Mouse (Mus musculus): Measurements from ENCODE around the gene Wwox.

The Wwox gene

DNA sequence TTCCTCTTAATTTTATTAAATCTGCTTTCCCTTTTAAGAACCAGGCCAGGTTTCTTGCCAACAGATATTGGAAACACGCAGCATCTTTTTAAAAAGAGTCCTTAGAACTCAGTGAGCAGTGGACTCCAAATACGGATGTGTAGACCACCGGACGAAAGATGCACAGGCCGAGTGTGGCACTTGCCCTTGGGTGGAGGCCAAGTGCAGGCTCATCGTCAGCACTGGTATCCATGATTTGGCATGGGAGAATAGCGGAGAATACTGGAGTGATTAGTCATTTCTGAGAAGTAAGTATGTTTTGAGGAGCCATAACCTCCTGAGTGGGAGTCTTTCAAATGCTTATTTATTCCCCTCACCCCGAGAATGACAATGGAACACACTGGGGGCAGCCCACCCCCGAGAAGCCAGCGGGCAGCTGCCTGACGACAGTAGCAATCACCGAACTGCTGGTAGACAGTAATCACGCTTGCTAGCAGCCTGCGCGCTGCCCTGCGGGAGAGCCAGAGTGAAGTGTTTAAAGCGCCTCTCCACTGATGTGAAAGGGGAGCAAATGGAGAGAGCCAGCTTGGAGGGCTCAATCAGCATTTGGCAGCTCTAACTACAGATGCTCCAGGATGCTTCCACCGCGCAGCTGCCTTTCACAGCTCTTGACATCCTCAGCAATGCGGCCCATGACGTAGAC is 29.2 kb downstream of the Wwox start:
- DNase-seq (ENCODE audit: low spot score in 2 of 2): no peak

GRCm38 (mm10) chr8:114469208-114469590 is 29.7 kb downstream of the Wwox start:
- DNase-seq (ENCODE audit: low spot score in 2 of 2): no peak

GRCm38 (mm10) chr8:114473546-114473945 is 34.1 kb downstream of the Wwox start:
- DNase-seq (ENCODE audit: low spot score in 2 of 2): no peak

GRCm38 (mm10) chr8:114476919-114477318 is 37.5 kb downstream of the Wwox start:
- DNase-seq (ENCODE audit: low spot score in 2 of 2): no peak

DNA sequence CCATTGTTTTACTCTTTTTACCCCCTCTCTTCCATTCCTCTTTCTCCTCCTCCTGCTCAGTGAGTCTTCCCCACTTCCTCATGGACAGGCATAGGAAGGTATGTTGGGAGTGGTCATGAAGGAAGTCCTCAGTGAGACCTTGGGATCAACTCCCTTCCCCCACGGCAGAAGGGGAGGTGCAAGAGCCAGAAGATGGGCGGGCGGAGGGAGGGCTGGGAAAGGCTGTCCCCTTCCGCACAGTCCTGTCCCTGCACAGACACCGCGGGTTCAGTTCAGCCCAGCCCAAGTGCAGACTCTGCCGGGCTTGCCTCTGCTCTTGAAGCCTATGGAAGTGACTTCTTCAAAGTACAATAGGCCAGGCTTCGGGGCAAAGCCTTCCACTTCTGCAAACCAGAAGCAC is 38.3 kb downstream of the Wwox start:
- no peak for DNase-seq (ENCODE audit: low spot score in 2 of 2)

- no peak for DNase-seq (ENCODE audit: low spot score in 2 of 2)
These were observed 40.3 kb downstream of the Wwox start for GRCm38 (mm10) chr8:114479749-114480148.

DNA sequence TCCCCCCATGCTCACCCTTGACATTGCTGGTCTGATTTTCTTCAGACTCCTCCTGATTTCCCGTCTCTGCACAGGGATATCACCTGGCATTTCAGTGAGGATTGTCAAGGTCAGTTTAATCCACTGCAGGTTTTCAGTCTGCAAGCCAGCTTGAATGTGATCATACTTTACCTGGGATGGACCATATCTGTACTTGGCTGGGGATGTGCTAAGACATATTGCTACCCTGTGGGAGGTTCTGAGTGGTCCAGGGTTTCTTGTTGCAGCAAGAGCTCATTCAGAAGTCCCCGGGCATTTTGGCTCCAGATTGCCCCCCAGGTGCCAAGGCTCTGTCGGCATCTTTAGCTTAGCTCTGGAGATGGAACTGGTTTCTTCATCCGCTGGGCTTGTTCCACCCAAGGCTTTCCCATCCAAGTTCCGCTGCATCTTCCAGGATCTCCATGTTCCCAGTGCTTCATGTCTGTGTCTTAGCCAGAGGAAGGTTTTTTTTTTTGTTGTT is 52.3 kb downstream of the Wwox start:
- no peak for DNase-seq (ENCODE audit: low spot score in 2 of 2)

- no peak for DNase-seq (ENCODE audit: low spot score in 2 of 2)
These were observed 60.1 kb downstream of the Wwox start for GRCm38 (mm10) chr8:114499448-114500144.

DNA sequence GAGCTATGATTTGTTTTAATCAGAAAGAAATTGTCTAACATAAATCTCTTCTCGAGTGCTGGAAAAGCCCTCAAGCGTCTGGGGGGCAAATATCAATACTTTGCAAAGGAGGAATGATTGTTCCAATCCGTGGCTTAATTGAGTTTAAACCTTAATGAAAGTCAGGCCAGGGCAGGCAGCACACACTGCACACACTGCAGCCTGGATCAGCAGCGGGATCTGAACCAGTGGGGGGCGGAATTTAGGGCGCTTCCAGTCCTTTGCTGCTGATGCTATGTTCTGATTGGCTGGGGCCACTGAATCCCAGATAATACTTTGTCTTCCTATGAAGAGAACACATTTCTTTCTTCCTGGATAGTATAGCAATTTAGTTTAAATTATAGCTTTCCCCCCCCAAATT is 62.5 kb downstream of the Wwox start:
- no peak for DNase-seq (ENCODE audit: low spot score in 2 of 2)

DNA sequence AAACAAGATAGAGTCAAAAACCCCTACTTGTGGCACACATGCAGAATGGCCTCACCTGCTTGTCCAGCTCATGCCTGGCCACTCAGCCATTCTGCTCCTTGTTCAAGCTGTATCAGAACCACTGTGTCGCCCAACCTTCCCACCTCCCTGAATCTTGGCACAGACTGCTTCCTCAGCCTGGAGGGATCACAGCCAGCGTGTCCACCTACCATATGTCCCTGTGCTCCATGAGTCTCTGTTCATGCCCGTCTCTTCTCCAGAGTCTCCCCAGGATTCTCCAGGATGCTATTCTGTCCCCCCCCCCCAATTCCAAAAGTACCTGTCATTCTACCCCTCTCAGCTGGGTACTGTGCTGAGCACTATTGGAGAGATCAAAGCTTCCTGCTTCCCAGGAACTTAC is 63.7 kb downstream of the Wwox start:
- DNase-seq (ENCODE audit: low spot score in 2 of 2): no peak

- DNase-seq (ENCODE audit: low spot score in 2 of 2): no peak
These were observed 65.4 kb downstream of the Wwox start for GRCm38 (mm10) chr8:114504889-114505288.

DNA sequence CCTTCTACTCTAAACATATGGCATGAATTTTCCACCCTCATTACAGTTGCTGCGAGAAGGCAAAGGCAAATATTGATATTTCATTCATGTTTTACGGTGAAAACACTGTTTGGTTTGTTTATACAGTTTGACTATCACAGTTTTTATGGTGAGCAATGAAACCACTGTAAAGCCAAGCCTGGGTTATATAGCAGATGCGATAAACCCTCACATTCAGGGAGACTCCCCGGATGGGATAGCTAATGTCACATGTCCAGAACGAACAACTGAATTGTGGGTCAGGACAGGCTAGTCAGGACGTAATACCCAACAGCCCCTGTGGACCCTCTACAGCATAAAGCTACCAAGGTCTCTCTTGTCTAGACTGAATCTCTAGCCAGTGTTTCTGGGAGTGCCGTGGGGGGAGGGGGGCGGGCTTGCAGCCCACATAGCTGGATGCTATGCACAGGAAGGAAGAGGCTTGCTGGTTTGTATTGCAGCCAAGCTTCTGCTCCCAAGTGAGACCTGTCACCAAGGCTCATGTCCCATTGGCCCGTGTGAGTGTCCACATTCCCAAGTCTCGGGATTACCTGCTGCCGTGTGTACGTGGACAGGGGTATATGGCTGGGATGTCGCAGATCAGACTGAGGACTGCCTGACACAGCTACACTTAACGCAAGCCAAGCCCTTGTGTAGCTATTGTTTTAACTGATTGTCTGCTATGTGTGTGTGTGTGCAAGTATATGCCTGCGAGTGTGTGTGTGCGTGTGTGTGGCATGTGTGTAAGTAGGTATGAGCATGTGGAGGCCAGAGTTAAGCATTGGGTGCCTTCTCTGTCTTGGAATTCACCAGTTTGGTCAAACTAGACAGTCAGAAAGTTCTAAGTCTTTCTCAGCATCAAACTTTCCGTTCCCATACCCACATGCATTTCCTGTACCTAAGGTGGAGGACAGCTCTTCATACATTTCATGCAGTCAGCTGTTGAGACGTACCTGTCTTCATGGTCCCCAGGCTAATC is 66.2 kb downstream of the Wwox start:
- DNase-seq (ENCODE audit: low spot score in 2 of 2): no peak

DNA sequence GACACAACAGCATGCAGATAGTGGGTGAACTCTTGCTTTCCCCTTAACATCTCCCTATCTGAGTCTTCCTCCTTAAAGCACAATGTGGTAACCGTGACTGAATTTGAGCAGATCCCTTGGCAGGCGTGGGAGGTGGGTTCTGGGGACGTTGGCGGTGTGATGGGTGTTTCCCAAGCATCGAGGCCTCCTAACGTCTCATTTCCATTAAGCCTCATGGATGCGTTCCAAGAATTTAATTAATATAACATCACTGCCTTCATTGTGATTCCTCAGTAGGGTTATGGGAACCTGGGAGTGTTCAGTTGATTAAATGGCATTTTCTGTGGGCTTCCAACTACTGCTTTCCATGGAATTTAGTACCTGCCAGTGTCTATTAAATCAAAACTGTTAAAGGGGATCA is 67.9 kb downstream of the Wwox start:
- DNase-seq (ENCODE audit: low spot score in 2 of 2): no peak

- no peak for DNase-seq (ENCODE audit: low spot score in 2 of 2)
These were observed 70.8 kb downstream of the Wwox start for GRCm38 (mm10) chr8:114510226-114510625.

DNA sequence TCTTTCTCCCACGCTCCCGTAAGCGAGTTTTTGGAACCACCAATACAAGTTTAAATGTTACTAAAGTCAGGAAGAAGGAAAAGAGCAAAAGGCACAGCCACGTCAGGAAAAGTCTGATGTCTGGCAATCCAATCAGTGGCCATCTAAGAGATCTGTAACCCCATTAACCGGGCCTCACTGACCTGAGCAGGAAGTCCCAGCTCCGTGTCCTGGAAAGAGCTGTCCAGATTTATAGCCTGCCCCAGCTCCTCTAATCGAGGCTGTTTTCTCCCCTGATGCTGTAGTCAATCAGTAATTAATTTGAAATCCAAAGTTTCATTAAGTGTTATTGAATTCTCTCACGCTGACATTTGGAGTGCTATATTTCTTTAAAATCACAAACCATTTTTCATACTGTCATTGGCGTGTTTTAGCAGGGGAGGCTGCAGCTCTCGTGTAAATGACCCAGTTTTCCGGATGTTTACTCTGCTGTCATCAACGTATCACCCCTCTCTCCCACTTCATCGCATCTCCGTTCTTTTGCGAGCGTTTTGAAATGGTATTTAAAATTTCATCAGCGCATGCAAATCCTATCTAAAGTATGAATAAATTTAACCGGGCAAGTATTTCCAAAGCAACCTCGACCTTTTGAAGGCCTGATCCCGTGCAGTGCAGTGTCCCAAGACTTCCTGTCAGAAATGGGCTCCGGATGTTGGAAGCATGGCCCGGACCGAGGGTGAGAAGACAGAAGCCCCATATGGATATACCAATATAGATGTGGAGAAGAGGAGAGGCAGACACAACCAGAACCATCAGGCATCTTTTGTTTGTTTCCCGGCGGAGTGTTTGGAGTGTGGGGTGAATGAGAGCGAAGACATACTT is 72.8 kb downstream of the Wwox start:
- DNase-seq (ENCODE audit: low spot score in 2 of 2): no peak

DNA sequence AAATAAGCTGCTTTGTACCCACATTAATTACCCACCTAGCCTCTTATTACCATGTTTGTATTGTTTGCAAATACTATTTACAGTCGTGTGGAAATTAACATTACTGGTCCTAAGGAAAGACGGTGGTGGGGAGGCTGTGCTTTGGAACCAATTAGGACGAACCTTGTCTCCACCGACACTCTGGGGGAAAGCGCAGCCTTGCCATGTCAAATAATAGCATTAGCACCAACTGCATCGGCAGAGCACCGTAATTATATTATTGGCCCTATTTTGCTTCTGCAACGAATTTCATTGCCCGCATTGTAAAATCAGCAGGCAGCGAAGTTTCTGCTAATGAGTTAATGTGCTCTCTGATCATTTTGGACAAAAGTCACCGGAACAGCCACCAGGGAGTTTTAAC is 75.2 kb downstream of the Wwox start:
- DNase-seq (ENCODE audit: low spot score in 2 of 2): no peak

- DNase-seq (ENCODE audit: low spot score in 2 of 2): no peak
These were observed 83.6 kb downstream of the Wwox start for GRCm38 (mm10) chr8:114523061-114523460.

DNA sequence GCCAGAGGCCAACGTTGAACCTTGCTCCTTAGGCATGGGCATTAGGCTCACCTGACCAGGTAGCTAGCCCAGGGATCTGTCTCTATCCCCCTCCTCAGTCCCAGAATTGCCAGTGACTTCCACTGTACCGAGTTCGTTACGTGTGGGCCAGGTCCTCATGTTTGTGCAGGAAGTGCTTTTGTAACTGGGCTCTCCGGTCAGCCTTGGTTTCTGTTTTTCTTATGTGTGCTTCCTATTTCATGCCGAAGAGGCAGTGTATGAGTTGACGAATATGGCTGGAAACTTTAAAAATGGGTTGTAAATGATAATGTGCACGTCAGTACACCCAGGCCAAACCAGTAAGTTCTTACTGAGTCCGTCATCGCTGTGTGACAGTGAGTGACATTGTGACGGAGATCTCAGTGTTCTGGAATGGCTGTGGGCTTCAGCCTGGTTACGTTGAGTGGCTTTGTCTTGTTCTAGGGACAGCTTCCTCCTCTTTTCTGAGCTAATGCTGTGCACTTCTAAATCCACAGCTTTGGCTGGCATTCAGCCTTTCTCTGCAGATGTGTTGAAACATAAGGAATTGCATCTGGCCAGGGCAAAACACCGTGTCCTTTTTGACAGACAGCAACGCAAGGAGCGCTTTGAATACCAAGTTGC is 87.3 kb downstream of the Wwox start:
- DNase-seq (ENCODE audit: low spot score in 2 of 2): no peak

DNA sequence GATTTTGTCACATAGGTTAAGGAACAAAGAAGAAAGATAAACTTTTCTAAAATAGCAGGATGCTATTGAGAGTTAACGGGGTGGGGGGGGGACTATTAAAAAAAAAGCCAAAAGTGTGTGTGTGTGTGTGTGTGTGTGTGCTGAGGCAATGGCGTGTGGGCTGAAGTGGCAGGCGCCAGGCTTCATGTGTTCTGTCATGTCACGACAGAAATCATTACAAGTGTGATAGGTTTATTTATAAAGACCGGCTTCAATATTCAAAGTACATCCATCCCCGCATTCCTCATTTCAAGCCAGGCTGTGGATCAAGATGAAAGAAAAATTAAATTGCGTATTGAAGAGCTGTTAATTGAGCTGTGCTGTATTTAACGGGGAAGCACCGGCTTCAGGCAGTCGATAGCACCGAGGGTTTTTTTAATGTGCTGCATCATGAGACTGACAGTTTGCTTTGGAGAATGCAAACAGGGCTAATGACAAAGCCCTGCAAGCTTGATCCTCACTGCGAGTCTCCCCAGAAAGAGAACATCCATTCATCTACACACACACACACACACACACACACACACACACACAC is 88.3 kb downstream of the Wwox start:
- no peak for DNase-seq (ENCODE audit: low spot score in 2 of 2)

DNA sequence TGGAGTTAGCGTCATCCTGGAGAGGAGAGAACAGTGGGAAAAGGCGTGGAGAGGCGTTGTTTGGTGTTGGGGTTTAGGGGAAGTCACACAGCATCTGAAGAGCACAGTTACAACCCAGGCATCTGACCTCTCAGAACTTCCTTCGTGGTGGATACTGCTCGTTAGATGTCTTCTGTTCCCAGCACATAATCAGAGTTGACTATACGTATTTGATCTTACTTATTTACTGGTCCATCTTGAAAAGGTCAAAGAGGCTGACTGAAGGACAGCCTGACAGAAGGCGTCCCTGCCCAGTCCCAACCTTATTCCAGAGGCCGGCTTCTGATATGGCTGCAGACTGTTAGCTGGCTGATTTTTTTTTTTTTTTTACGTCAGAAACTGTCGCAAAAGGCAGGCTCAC is 90.1 kb downstream of the Wwox start:
- DNase-seq (ENCODE audit: low spot score in 2 of 2): no peak

Data from spleen, postnatal 10 days (tissue).